Mouse (Mus musculus): ENCODE data around the gene Atp13a1. TPM values are rescaled to one million over a fixed set of nuclear protein-coding genes. Genes with fewer than 3 reads are reported as not detected.

Atp13a1 gene
- polyA plus RNA-seq, 1 experiment from 2014 or later = 50.1 TPM

- ATAC-seq = peak; percentile 99
- H3K4me2 ChIP-seq (ENCODE audit: low read length) = peak within 1 kb of the TSS; percentile 76
- WGBS = under 1% methylated on average over 41 of the region's 41 CpGs
Observed at GRCm38 (mm10) chr8:69774503-69775148, 16.3 kb upstream of the Atp13a1 start, which contains the start of gene Gm20422. Gm20422 (minus strand) TSS chr8:69774886.

GRCm38 (mm10) chr8:69775149-69775534 is 15.8 kb upstream of the Atp13a1 start:
- H3K4me2 ChIP-seq (ENCODE audit: low read length) = peak overlapping the region; percentile 54
- H3K4me3 ChIP-seq (ENCODE audit: low read length) = peak overlapping the region; percentile 79
- WGBS = 60% methylated on average over 2 of the region's 2 CpGs
- H3K4me1 ChIP-seq (ENCODE audit: control insufficient read depth, insufficient read depth, low read depth, low read length) = peaks cover 14% of the 10 kb centered on the region
- no peaks in the 10 kb centered on the region for H3K27me3 ChIP-seq (replicated peaks; ENCODE audit: control insufficient read depth, insufficient read depth, low read length)
- H3K27ac ChIP-seq (ENCODE audit: low read depth, low read length) = peak overlapping the region; percentile 71
- H3K9me3 ChIP-seq (ENCODE audit: control insufficient read depth, low read length) = no peaks in the 10 kb centered on the region
- no peaks in the 10 kb centered on the region for H3K36me3 ChIP-seq (ENCODE audit: control insufficient read depth, insufficient read depth, low read length)
- H3K9ac ChIP-seq (ENCODE audit: low read depth, low read length) = peak overlapping the region; percentile 53
- ATAC-seq = no peak

More at GRCm38 (mm10) chr8:69774503-69775148, 16.3 kb upstream of the Atp13a1 start, which contains the start of gene Gm20422:
- Histone ChIP-seq H3K27me3 (replicated peaks; ENCODE audit: control insufficient read depth, insufficient read depth, low read length) (no peaks in the 10 kb centered on the region), H3K36me3 (ENCODE audit: control insufficient read depth, insufficient read depth, low read length) (no peaks in the 10 kb centered on the region; the same call in 1 of the 2 replicates), H3K4me1 (ENCODE audit: control insufficient read depth, insufficient read depth, low read depth, low read length) (peaks cover 14% of the 10 kb centered on the region), H3K9me3 (ENCODE audit: control insufficient read depth, low read length) (no peaks in the 10 kb centered on the region), H3K4me3 (ENCODE audit: low read length) (peak within 1 kb of the TSS; percentile 79), H3K9ac (ENCODE audit: low read depth, low read length) (peak within 1 kb of the TSS; percentile 99), H3K27ac (ENCODE audit: low read depth, low read length) (peak within 1 kb of the TSS; percentile 100)

- Histone ChIP-seq H3K4me2 (ENCODE audit: low read length) (no peak overlapping the region), H3K9me3 (ENCODE audit: control insufficient read depth, low read length) (no peaks in the 10 kb centered on the region), H3K36me3 (ENCODE audit: control insufficient read depth, insufficient read depth, low read length) (no peaks in the 10 kb centered on the region), H3K27ac (ENCODE audit: low read depth, low read length) (no peak overlapping the region), H3K4me1 (ENCODE audit: control insufficient read depth, insufficient read depth, low read depth, low read length) (peaks cover 9% of the 10 kb centered on the region), H3K27me3 (replicated peaks; ENCODE audit: control insufficient read depth, insufficient read depth, low read length) (no peaks in the 10 kb centered on the region), H3K4me3 (ENCODE audit: low read length) (no peak overlapping the region), H3K9ac (ENCODE audit: low read depth, low read length) (no peak overlapping the region)
- 71% methylated on average over 11 of the region's 12 CpGs for WGBS
- ATAC-seq = no peak
Observed at GRCm38 (mm10) chr8:69777111-69777510, 13.9 kb upstream of the Atp13a1 start.

- Histone ChIP-seq H3K27ac (ENCODE audit: low read depth, low read length) (no peak overlapping the region), H3K36me3 (ENCODE audit: control insufficient read depth, insufficient read depth, low read length) (peaks cover 4% of the 10 kb centered on the region), H3K4me2 (ENCODE audit: low read length) (no peak overlapping the region), H3K4me3 (ENCODE audit: low read length) (no peak overlapping the region), H3K9ac (ENCODE audit: low read depth, low read length) (no peak overlapping the region), H3K27me3 (replicated peaks; ENCODE audit: control insufficient read depth, insufficient read depth, low read length) (no peaks in the 10 kb centered on the region), H3K9me3 (ENCODE audit: control insufficient read depth, low read length) (no peaks in the 10 kb centered on the region), H3K4me1 (ENCODE audit: control insufficient read depth, insufficient read depth, low read depth, low read length) (peaks cover 24% of the 10 kb centered on the region)
- ATAC-seq = no peak
- WGBS = 89% methylated on average over 5 of the region's 5 CpGs
Observed at GRCm38 (mm10) chr8:69789105-69789504, 1.9 kb upstream of the Atp13a1 start.

- Histone ChIP-seq H3K27ac (ENCODE audit: low read depth, low read length) (no peak overlapping the region), H3K9me3 (ENCODE audit: control insufficient read depth, low read length) (no peaks in the 10 kb centered on the region), H3K27me3 (replicated peaks; ENCODE audit: control insufficient read depth, insufficient read depth, low read length) (no peaks in the 10 kb centered on the region), H3K36me3 (ENCODE audit: control insufficient read depth, insufficient read depth, low read length) (peaks cover 10% of the 10 kb centered on the region), H3K4me2 (ENCODE audit: low read length) (no peak overlapping the region; the same call in 1 of the 2 replicates), H3K4me1 (ENCODE audit: control insufficient read depth, insufficient read depth, low read depth, low read length) (peaks cover 24% of the 10 kb centered on the region), H3K4me3 (ENCODE audit: low read length) (no peak overlapping the region), H3K9ac (ENCODE audit: low read depth, low read length) (no peak overlapping the region)
- ATAC-seq = no peak
- WGBS = 72% methylated on average over 5 of the region's 5 CpGs
Observed at GRCm38 (mm10) chr8:69789731-69790130, 1.2 kb upstream of the Atp13a1 start.

GRCm38 (mm10) chr8:69790364-69790763 is 599 bp upstream of the Atp13a1 start:
- Histone ChIP-seq H3K4me3 (ENCODE audit: low read length) (peak overlapping the region; percentile 97), H3K27me3 (replicated peaks; ENCODE audit: control insufficient read depth, insufficient read depth, low read length) (no peaks in the 10 kb centered on the region), H3K9ac (ENCODE audit: low read depth, low read length) (peak overlapping the region; percentile 90; the same call in 1 of the 2 replicates), H3K4me1 (ENCODE audit: control insufficient read depth, insufficient read depth, low read depth, low read length) (peaks cover 24% of the 10 kb centered on the region), H3K4me2 (ENCODE audit: low read length) (peak overlapping the region; percentile 67), H3K36me3 (ENCODE audit: control insufficient read depth, insufficient read depth, low read length) (peaks cover 12% of the 10 kb centered on the region), H3K27ac (ENCODE audit: low read depth, low read length) (peak overlapping the region; percentile 77), H3K9me3 (ENCODE audit: control insufficient read depth, low read length) (no peaks in the 10 kb centered on the region)
- ATAC-seq = peak; percentile 15
- WGBS = 32% methylated on average over 11 of the region's 11 CpGs

- WGBS = 1% methylated on average over 38 of the region's 48 CpGs
- peak overlapping the region; percentile 97 for H3K4me3 ChIP-seq (ENCODE audit: low read length)
- peak; percentile 82 for ATAC-seq
- peak overlapping the region; percentile 67 for H3K4me2 ChIP-seq (ENCODE audit: low read length)
- H3K9me3 ChIP-seq (ENCODE audit: control insufficient read depth, low read length) = no peaks in the 10 kb centered on the region
- peak overlapping the region; percentile 77 for H3K27ac ChIP-seq (ENCODE audit: low read depth, low read length)
- H3K9ac ChIP-seq (ENCODE audit: low read depth, low read length) = peak overlapping the region; percentile 90
- H3K4me1 ChIP-seq (ENCODE audit: control insufficient read depth, insufficient read depth, low read depth, low read length) = peaks cover 24% of the 10 kb centered on the region
- H3K36me3 ChIP-seq (ENCODE audit: control insufficient read depth, insufficient read depth, low read length) = peaks cover 12% of the 10 kb centered on the region
- H3K27me3 ChIP-seq (replicated peaks; ENCODE audit: control insufficient read depth, insufficient read depth, low read length) = no peaks in the 10 kb centered on the region
Observed at GRCm38 (mm10) chr8:69791415-69792068, 579 bp downstream of the Atp13a1 start.

- no peaks in the 10 kb centered on the region for H3K9me3 ChIP-seq (ENCODE audit: control insufficient read depth, low read length)
- WGBS = 92% methylated on average over 4 of the region's 4 CpGs
- no peak overlapping the region for H3K27ac ChIP-seq (ENCODE audit: low read depth, low read length)
- no peak overlapping the region for H3K9ac ChIP-seq (ENCODE audit: low read depth, low read length)
- no peak overlapping the region for H3K4me2 ChIP-seq (ENCODE audit: low read length)
- H3K4me3 ChIP-seq (ENCODE audit: low read length) = no peak overlapping the region
- H3K4me1 ChIP-seq (ENCODE audit: control insufficient read depth, insufficient read depth, low read depth, low read length) = peaks cover 24% of the 10 kb centered on the region
- no peak for ATAC-seq
- H3K36me3 ChIP-seq (ENCODE audit: control insufficient read depth, insufficient read depth, low read length) = peaks cover 30% of the 10 kb centered on the region
- no peaks in the 10 kb centered on the region for H3K27me3 ChIP-seq (replicated peaks; ENCODE audit: control insufficient read depth, insufficient read depth, low read length)
Observed at GRCm38 (mm10) chr8:69793666-69794065, 2.7 kb downstream of the Atp13a1 start.

GRCm38 (mm10) chr8:69794096-69794495 is 3.1 kb downstream of the Atp13a1 start:
- Histone ChIP-seq H3K9ac (ENCODE audit: low read depth, low read length) (no peak overlapping the region), H3K27me3 (replicated peaks; ENCODE audit: control insufficient read depth, insufficient read depth, low read length) (no peaks in the 10 kb centered on the region), H3K27ac (ENCODE audit: low read depth, low read length) (no peak overlapping the region), H3K4me3 (ENCODE audit: low read length) (no peak overlapping the region), H3K9me3 (ENCODE audit: control insufficient read depth, low read length) (no peaks in the 10 kb centered on the region), H3K4me1 (ENCODE audit: control insufficient read depth, insufficient read depth, low read depth, low read length) (peaks cover 24% of the 10 kb centered on the region), H3K36me3 (ENCODE audit: control insufficient read depth, insufficient read depth, low read length) (peaks cover 34% of the 10 kb centered on the region), H3K4me2 (ENCODE audit: low read length) (no peak overlapping the region)
- 90% methylated on average over 3 of the region's 3 CpGs for WGBS
- no peak for ATAC-seq
